Mouse (Mus musculus) cortical plate, adult 2 months (tissue): ENCODE data around the gene Ndufa11. TPM values are rescaled to one million over a fixed set of nuclear protein-coding genes. Genes with fewer than 3 reads are reported as not detected.

Experiments
- H3K27ac ChIP-seq: fragments of 200-500 bp; 2 replicates; pipeline ENCODE4 v1.5.1; 2012; ENCODE audit warnings: low read length, control low read depth, inconsistent platforms; ENCODE audit not compliant: insufficient read depth
- H3K4me1 ChIP-seq: fragments of 200-500 bp; 2 replicates; pipeline ENCODE4 v1.6.1; 2011; ENCODE audit warnings: low read length; ENCODE audit not compliant: control insufficient read depth, insufficient read depth
- H3K4me3 ChIP-seq: fragments of 200-500 bp; 2 replicates; pipeline ENCODE4 v1.5.1; 2011; ENCODE audit warnings: mild to moderate bottlenecking, low read length, control low read depth; ENCODE audit not compliant: insufficient read depth
- CTCF ChIP-seq: fragments of 200-500 bp; IDR thresholded peaks from 2 replicates; pipeline ENCODE4 v1.5.1; 2011; ENCODE audit warnings: mild to moderate bottlenecking, control low read depth, low read length; ENCODE audit not compliant: insufficient read depth; ENCODE audit errors: extremely low read depth
- POLR2A ChIP-seq: fragments of 200-500 bp; IDR thresholded peaks from 2 replicates; pipeline ENCODE4 v1.6.1; 2011; ENCODE audit warnings: mild to moderate bottlenecking, low read length, control low read depth; ENCODE audit not compliant: insufficient read depth; ENCODE audit errors: extremely low read depth
- polyA plus RNA-seq: library from polyadenylated mRNA; depleted of rRNA; stranded (reverse); fragments of >200 nt; gene quantifications from 2 replicates; pipeline ENCODE4 v1.2.3, GENCODE M21; 2012

The Ndufa11 gene
- polyA plus RNA-seq, 1 experiment, result 357 TPM

DNA sequence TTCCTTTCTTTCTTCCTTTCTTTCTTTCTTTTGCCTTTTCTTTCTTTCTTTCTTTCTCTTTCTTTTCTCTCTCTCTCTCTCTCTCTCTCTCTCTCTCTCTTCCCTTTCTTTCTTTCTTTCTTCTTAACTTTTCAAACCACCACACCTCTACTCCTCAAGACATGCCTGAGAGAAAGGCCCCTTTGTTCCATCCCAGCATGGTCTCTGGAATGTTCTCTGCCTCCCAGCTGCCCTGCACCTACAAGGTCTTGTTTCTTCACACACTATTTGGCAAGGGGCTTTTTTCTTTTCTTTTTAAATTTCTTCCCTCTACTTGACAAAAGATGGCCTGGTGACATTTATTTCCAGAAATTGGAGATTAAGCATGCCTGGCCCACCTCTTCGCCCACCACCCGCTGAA lies 12.1 kb downstream of the Ndufa11 start:
- TF ChIP-seq POLR2A (no peak), CTCF (no peak)
- H3K4me3 ChIP-seq, result no peak overlapping the region
- H3K27ac ChIP-seq, result no peak overlapping the region
- H3K4me1 ChIP-seq, result no peaks in the 10 kb centered on the region

DNA sequence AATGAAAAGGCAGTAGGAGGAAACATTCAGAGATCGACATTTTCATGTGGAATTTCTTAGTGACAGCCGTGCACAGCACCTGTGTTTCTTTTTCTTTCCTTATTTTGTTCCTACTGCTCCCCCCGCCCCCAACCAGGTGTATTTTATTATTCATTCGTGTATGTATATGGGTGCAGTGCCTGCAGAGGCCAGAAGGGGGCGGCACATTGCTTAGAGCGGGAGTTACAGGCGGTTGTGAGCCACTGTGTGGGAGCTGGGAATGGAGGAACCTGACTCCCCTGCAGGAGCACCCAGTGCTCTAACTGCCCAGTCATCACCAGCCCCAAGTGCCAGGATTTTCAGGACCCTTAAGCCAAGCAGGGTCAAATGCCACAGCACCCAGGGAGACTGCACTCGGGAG lies 19.0 kb downstream of the Ndufa11 start:
- TF ChIP-seq POLR2A (no peak), CTCF (0 out of 2 replicates have a peak, but pooled peaks have one; percentile 9)
- Histone ChIP-seq H3K27ac (no peak overlapping the region), H3K4me3 (no peak overlapping the region)

DNA sequence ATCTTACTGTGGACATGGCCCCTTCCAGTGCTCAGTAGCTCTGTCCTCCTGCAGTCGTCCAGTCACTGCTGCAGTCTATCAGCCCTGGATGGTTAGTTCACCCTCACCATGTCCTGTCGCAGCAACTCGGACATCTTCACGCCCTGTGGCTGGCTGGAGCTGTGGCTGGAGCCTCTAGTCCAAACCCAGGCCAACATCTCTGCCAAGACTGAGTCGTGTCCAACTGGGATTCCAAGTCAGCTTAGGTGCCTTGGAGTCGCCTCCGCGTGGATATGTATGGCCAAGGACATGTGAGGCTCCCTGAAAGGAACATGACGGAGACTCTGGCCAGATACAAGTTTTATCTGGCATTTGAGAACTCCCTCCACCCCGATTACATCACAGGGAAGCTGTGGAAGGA lies 20.7 kb downstream of the Ndufa11 start:
- TF ChIP-seq POLR2A (no peak), CTCF (no peak)
- Histone ChIP-seq H3K27ac (no peak overlapping the region), H3K4me3 (no peak overlapping the region), H3K4me1 (no peaks in the 10 kb centered on the region)

More for the DNA sequence above, 19.0 kb downstream of the Ndufa11 start:
- H3K4me1 ChIP-seq, result no peaks in the 10 kb centered on the region

DNA sequence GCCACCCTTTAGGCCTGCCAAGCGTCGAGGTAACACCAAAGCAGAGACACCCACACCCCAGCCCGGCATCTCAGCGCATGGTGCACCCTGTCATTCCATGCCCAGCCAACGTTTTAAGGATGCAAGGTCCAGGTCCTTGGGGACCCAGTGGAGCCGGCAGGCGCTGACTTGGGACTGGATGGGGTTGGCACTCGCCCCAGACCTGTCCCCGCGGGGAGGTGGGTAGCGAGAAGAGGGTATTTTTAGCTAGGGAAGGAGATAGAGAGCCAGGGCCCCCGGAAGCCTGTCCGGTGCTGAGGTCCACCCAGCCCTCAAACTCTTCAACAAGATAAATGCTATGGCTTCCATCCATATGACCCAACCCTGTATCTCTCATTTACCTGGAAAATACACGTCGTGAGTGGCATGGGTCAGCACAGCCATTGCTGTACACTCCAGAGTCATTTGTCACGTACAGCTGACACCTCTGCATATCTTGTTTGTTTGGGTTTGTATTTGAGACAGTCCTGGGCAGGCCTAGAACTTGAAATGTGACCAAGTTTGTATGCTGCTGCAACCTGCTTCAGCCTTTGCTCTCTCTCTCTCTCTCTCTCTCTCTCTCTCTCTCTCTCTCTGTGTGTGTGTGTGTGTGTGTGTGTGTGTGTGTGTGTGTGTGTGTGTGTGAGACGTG lies 22.7 kb downstream of the Ndufa11 start:
- no peaks in the 10 kb centered on the region for H3K4me1 ChIP-seq
- TF ChIP-seq CTCF (no peak), POLR2A (no peak)
- H3K27ac ChIP-seq, result no peak overlapping the region
- no peak overlapping the region for H3K4me3 ChIP-seq

DNA sequence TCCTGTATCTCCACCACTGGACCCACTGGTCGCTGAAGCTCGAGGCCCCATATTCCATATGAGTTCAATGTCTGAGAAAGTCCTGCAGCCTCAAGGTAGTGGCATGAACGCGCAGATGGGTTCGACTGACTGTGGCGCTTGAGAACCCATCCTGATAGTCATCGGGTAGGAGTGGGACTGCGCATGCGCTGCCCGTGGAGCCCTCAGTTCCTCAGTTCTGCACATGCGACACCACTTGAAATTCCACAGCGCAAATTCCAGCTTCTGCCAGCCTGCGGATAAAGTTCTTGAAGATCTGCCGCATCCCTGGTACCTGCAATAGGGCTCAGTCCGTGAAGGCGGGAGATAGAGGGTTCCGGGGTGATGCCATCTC lies 23.2 kb downstream of the Ndufa11 start:
- Histone ChIP-seq H3K4me3 (no peak overlapping the region), H3K4me1 (no peaks in the 10 kb centered on the region), H3K27ac (no peak overlapping the region)
- TF ChIP-seq CTCF, result no peak
- no peak for TF ChIP-seq POLR2A

DNA sequence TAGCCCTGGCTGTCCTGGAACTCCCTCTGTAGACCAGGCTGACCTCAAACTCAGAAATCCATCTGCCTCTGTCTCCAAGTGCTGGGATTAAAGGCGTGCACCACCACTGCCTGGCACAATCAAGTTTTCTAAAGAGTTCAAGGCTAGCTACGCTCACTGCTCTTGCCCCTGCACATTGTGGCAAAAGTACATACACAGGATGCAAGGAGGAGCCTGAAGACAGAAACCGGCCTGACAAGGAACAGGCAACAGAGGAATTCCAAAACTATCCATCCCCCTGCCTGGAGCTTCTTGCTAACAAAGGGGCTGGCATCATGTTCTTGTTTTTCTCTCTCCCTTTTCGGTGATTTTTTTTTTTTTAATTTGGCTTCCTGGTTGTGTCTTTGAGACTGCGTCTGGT lies 26.6 kb downstream of the Ndufa11 start:
- TF ChIP-seq CTCF (no peak), POLR2A (no peak)
- no peak overlapping the region for H3K27ac ChIP-seq
- H3K4me3 ChIP-seq, result no peak overlapping the region
- H3K4me1 ChIP-seq, result no peaks in the 10 kb centered on the region

DNA sequence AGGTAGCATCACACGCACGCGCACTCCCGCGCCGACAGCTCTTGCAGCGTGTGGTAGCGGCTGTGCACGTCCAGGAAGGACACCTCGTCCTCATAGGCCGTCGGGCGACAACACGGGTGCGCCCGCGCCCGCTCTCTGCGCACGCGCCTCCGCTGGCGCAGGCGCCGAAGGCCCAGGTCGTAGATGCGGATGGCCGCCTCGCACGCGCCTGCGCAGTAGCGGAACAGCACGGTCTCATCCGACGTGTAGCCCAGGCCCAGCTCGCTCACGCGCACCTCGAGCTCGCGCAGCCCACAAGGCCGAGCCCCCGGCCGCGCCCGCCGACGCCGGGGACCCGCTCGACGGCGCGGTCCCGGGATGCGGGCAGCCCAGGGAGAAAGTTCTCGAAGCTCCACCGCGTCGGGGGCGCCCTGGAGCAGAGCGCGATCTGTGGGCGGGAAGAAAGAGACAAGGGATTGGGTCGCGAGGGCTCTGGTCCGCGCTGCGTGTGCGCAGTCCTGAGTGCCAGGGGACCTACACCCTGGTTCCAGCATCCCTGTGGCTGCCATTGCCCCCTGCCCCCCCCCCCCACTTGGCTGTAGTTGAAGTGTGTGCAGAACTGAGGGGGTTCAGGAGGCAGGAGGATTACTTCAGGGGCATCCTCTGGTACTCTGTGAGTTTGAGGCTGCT lies 34.0 kb downstream of the Ndufa11 start:
- Histone ChIP-seq H3K4me1 (no peaks in the 10 kb centered on the region), H3K4me3 (no peak overlapping the region; the same call in 1 of the 2 replicates), H3K27ac (no peak overlapping the region)
- TF ChIP-seq CTCF (no peak), POLR2A (peak; percentile 18; the same call in 1 of the 2 replicates)

DNA sequence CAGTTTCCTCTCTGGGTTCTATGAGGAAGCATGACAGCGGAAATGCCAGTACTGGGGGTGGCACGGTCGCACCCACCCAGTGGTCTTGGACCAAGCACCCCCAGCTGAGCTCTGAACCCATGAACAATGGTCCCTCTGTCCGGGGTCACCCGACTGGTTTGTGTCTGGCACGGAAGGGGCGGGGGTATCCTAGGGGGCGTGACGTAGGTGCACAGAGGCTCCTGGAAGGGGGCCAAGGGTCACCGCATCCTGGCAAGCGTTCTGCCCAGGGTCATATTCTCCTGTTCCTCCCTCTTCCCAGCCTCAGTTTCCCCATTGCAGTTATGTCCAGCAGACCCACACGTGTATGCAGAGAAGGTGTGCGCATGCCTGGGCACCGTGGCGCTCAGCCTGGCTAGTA lies 35.9 kb downstream of the Ndufa11 start:
- Histone ChIP-seq H3K27ac (no peak overlapping the region), H3K4me1 (no peaks in the 10 kb centered on the region), H3K4me3 (no peak overlapping the region)
- TF ChIP-seq POLR2A (no peak), CTCF (no peak)

DNA sequence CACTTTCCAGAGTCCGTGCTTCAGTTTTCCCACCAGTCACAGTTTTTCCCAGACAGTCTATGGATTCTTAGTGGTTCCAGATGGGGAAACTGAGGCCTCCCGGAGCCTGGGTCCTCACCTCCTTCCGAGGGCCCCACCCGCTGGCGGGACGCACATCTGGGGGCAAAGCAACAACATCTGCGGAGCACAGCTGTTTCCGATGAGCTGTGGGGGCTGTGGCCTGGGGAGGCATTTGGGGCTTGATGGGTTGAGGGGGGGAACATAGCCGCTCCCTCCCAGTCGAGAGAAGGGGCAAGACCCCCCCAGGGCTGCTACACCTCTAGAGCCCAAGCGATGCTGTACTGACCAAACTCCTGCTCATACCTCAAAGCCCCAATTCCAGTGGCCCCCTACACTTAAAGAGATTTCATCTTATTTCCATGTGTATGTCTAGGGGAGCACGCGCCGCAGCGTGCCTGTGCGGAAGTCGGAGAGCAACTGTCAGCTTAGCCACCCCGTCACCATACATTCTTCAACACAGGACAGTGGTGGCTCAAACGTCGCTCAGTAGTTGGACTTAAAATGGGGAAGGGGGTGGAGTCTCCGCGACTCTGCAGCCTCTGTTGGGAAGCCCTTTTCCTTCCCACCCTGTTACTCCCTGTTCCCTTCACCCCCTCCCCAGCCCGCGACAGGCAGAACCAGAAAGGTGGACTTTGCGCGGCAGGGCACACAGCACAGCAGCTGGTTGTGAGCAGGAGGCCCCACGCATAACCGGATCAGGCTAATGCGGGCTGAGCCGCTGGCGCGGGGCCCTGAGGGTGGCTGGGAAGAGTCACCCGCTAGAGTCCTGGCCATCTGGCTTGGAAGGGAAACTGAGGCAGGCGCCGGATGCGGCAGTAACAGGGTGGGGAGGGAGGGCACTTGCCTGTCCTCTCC lies 37.0 kb downstream of the Ndufa11 start:
- TF ChIP-seq POLR2A (no peak), CTCF (no peak)
- Histone ChIP-seq H3K4me3 (no peak overlapping the region), H3K27ac (no peak overlapping the region), H3K4me1 (no peaks in the 10 kb centered on the region)
